Mouse (Mus musculus) left cerebral cortex, adult 8-10 months (tissue): Measurements from ENCODE around the gene Srek1. TPM values are rescaled to one million over a fixed set of nuclear protein-coding genes. Genes with fewer than 3 reads are reported as not detected.

ENCODE experiments used
- DNase-seq, 2 experiments: peaks; one replicate each; pipeline ENCODE4 v3.0.0; 2022; ENCODE audit warnings: low spot score in 2 of 2
- total RNA-seq, 4 experiments: library from RNA; stranded (reverse); gene quantifications; 2 replicates each; pipeline ENCODE4 v1.2.4; 2022

Srek1 gene
- total RNA-seq, 4 experiments from 2014 or later: 62.0 to 68.8 (median 66.1) TPM

DNA sequence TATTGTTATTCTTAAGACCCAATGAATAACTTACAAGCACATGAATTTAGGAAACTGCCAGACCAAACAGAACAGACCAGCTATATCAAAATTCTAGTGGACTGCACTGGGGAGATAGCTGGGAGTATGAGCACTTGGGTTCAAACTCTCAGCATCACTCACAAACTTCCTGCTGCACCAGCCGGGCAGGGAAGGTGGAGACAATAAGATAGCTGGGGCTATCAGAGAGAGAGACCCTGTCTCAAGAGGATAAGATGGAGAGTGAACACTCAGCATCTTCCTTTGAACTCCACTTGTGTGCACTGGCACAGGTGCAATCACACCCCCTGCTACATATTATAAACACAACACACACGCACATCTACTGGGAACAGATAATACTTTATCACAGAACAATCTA, 47.5 kb downstream of the Srek1 start:
- DNase-seq: no peak

DNA sequence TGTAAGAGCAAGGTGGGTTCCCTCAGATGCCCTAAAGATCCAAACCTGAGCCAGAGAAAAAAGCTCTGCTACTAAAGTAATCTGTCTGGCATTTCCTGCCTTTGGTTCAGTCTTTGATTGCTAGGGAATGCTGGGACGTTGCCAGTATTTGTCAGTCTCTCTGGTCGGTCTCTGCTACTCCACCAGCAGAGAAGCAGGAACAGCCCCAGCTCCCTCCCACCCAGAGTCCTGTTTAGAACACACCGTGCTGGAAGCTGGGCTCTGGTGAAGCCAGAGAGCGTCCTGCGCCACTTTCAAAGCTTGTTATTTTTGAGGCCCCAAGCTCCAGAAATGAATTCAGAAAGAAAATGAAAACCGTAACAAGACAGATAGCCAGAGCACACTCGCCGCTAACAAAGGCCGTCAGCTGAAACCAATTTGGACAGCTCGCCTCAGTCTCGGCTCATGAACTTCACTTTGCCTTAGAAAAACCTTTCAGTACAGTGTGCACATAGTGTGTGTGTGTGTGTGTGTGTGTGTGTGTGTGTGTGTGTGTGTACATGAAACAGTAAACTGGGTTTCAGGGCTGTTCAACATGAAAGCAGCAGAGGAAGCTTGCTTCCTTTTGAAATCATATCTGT, 62.9 kb downstream of the Srek1 start:
- DNase-seq: peak in 1 of 2 experiments; percentile 17

DNA sequence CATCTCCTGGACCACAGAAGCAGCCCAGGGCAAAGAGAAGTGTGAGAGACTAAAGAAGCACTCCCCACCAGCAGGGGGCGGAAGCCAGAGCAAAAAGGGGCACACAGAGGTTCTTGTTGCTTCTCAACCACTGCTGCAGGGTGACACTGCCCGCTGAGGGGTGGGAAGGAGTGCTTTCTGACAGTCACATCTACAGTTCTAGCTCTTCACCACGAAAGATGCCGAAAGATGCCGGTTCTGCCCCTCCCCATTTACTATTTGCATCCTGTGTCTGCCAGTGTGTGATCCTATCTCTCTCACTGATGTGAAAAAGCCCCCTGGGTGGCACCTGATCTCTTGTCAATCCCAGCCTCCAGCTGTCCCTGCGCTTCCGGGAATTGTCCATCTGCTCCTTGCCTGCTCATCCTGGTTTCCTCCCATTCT, 64.0 kb downstream of the Srek1 start:
- no peak for DNase-seq

- DNase-seq: no peak
Measured at GRCm38 (mm10) chr13:103705436-103705978, 68.9 kb downstream of the Srek1 start.

DNA sequence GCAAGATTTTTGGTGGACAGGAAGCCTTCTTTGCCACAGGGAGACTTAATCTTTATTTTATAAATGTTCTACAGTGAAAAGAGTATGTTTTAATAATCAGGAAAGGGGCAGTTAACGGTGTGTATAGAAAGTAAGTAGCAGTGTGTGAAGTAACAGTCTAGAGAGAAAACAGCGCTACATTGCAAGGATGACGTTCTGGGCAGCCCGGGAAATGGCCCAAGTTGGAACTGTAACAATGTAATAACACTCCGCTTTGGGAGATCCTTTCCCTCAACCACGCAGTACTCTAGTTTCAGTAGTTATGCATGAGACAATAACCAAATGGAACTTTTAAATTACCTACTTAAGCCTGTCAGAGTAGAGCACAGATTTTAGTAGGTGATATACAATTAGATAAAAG, 70.6 kb downstream of the Srek1 start:
- DNase-seq: no peak

DNA sequence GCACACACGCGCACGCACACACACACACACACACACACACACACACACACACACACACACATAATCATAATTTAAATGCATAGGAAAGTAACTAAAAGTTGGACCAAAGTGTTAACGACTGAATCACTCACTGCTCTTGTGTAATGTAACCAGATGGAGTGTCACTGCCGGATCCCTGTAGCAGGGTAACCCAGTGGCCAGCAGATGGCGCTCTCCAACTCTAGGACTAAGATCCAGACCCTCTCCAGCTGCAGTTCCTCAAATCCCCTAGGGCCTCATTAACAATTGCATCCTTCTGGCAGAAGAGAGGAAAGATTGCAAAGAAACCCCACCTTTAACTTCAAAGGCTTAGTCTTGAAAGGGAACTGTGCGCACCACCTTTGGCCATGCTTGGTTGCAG, 71.0 kb downstream of the Srek1 start:
- peak; percentile 22 to 34 for DNase-seq

- no peak for DNase-seq
Measured at GRCm38 (mm10) chr13:103702266-103702665, 72.1 kb downstream of the Srek1 start.

DNA sequence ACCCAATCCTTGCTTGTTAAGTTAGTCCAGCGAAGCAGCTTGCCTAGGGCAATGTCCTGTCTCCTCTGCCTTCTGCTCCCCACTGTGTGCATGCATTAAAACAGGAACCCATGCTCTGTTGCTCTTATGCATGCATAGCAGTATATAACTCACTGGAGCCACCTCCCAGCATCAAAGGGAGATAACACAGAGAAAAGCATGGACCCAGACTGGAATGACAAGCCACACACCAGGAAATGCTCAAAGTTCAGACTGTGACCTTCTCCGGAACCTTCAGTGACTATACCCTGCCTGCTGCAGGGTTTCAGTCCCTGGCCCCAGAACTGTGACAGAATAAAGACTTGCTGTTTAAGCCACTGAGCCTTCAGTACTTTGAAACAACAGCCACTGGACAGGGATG, 73.7 kb downstream of the Srek1 start:
- no peak for DNase-seq

- DNase-seq: no peak
Measured at GRCm38 (mm10) chr13:103697993-103698392, 76.4 kb downstream of the Srek1 start.

- DNase-seq: peak in 1 of 2 experiments; percentile 36
Measured at GRCm38 (mm10) chr13:103696164-103696563, 78.2 kb downstream of the Srek1 start.

GRCm38 (mm10) chr13:103695456-103695855, 79.0 kb downstream of the Srek1 start:
- no peak for DNase-seq

Other genes starting within 250 kb of the Srek1 start
- gene Erbin, start 145.9 kb upstream of the Srek1 start, total RNA-seq: 10 to 100 TPM; 66.6 to 76.6 (median 69.4) TPM